Mouse (Mus musculus): Measurements from ENCODE around the gene Hivep3. TPM values are rescaled to one million over a fixed set of nuclear protein-coding genes. Genes with fewer than 3 reads are reported as not detected.

Hivep3 gene
- total and polyA plus RNA-seq, 2 experiments, result 0.95 to 1.5 TPM

DNA sequence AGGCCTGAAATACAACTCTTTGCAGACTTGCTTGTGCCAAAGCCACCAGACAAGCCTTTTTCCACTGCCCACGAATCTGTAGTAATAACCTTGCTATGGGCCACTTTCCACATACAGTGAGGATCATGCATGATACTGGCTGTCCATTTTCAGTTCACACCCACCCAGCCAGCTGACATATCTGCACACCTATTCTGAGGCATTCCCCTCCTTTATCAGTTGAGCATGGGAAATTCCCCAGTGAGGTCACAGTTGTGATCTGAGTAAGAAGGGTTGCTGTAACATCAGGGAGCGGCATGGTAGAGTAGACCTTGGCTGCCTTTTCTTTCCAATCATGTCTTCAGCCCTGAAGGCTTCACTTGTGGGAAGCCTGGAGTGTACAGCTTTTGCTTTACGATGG, 51.4 kb downstream of the Hivep3 start:
- Histone ChIP-seq H3K79me2 (ENCODE audit: control insufficient read depth, insufficient read depth, low read length) (no peaks in the 10 kb centered on the region), H3K9ac (ENCODE audit: low read depth, low read length) (no peak overlapping the region), H3K36me3 (ENCODE audit: control insufficient read depth, insufficient read depth, low read length) (no peaks in the 10 kb centered on the region), H3K27ac (replicated peaks; ENCODE audit: insufficient read depth, low read depth, low read length) (no peak overlapping the region), H3K4me1 (ENCODE audit: control insufficient read depth, insufficient read depth, low read length) (no peaks in the 10 kb centered on the region), H3K4me3 (ENCODE audit: insufficient read depth, low read depth, low read length) (no peak overlapping the region), H3K27me3 (ENCODE audit: control insufficient read depth, insufficient read depth, low read length) (no peaks in the 10 kb centered on the region)
- TF ChIP-seq CTCF (IDR thresholded peaks at IDR 0.05; ENCODE audit: low read depth, low read length), result no peak
- TF ChIP-seq POLR2A (IDR thresholded peaks at IDR 0.05; ENCODE audit: extremely low read depth, insufficient read depth, low read length), result no peak
- 86% methylated on average over 3 of the region's 3 CpGs for WGBS
- no peak for DNase-seq (ENCODE audit: extremely low read depth, low read depth, low spot score)

DNA sequence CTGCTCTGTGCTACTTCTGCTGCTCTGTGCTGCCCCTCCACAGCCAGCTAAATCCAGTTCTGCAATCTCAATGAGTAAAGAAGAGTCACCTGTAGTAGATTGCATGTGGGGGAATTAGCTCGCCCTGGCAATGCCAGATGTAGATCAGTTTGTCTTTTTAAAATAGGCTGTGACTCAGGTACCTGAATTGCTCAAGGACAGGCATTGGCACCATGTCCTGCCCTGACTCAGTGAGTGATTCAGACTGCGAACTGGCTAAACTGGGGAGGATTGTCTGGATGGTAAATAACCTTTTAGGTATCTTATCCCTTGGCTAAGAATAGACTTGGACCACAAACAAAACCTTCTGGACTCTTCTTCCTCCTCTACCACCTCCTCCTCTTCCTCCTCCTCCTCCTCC, 52.7 kb downstream of the Hivep3 start:
- no peaks in the 10 kb centered on the region for H3K27me3 ChIP-seq (ENCODE audit: control insufficient read depth, insufficient read depth, low read length)
- TF ChIP-seq POLR2A (IDR thresholded peaks at IDR 0.05; ENCODE audit: extremely low read depth, insufficient read depth, low read length) (no peak), CTCF (IDR thresholded peaks at IDR 0.05; ENCODE audit: low read depth, low read length) (no peak)
- no peaks in the 10 kb centered on the region for H3K79me2 ChIP-seq (ENCODE audit: control insufficient read depth, insufficient read depth, low read length)
- no peaks in the 10 kb centered on the region for H3K36me3 ChIP-seq (ENCODE audit: control insufficient read depth, insufficient read depth, low read length)
- no peak overlapping the region for H3K27ac ChIP-seq (replicated peaks; ENCODE audit: insufficient read depth, low read depth, low read length)
- no peak for DNase-seq (ENCODE audit: extremely low read depth, low read depth, low spot score)
- no peaks in the 10 kb centered on the region for H3K4me1 ChIP-seq (ENCODE audit: control insufficient read depth, insufficient read depth, low read length)
- H3K4me3 ChIP-seq (ENCODE audit: insufficient read depth, low read depth, low read length), result no peak overlapping the region
- no peak overlapping the region for H3K9ac ChIP-seq (ENCODE audit: low read depth, low read length)
- WGBS, result 81% methylated on average over 2 of the region's 2 CpGs

- H3K36me3 ChIP-seq (ENCODE audit: control insufficient read depth, insufficient read depth, low read length), result no peaks in the 10 kb centered on the region
- TF ChIP-seq POLR2A (IDR thresholded peaks at IDR 0.05; ENCODE audit: extremely low read depth, insufficient read depth, low read length), result no peak
- no peak for TF ChIP-seq CTCF (IDR thresholded peaks at IDR 0.05; ENCODE audit: low read depth, low read length)
- no peaks in the 10 kb centered on the region for H3K27me3 ChIP-seq (ENCODE audit: control insufficient read depth, insufficient read depth, low read length)
- no peaks in the 10 kb centered on the region for H3K4me1 ChIP-seq (ENCODE audit: control insufficient read depth, insufficient read depth, low read length)
- no peak overlapping the region for H3K9ac ChIP-seq (ENCODE audit: low read depth, low read length)
- WGBS, result 80% methylated on average over 1 of the region's 2 CpGs
- DNase-seq (ENCODE audit: extremely low read depth, low read depth, low spot score), result no peak
- no peak overlapping the region for H3K27ac ChIP-seq (replicated peaks; ENCODE audit: insufficient read depth, low read depth, low read length)
- H3K4me3 ChIP-seq (ENCODE audit: insufficient read depth, low read depth, low read length), result no peak overlapping the region
- no peaks in the 10 kb centered on the region for H3K79me2 ChIP-seq (ENCODE audit: control insufficient read depth, insufficient read depth, low read length)
These were observed 53.1 kb downstream of the Hivep3 start for GRCm38 (mm10) chr4:119786721-119787120.

DNA sequence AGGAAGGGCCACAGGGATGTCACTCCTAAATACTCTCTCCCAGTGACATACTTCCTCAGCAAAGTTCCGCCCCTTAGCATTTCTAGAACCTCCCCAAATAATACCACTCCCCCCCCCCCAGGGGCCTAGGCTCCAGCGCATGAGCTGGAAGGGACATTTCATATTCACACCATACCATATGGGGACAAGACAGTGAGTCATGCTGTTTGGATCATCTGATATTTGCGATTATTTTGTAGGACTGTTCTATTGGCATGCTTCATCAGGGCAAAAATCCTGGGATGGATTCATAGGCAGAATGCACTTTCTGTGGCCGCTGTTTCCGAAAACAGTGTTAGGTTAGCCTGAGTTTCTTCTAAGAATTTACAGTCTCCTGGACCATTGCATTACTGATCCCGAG, 55.2 kb downstream of the Hivep3 start:
- Histone ChIP-seq H3K27ac (replicated peaks; ENCODE audit: insufficient read depth, low read depth, low read length) (no peak overlapping the region), H3K4me3 (ENCODE audit: insufficient read depth, low read depth, low read length) (no peak overlapping the region), H3K27me3 (ENCODE audit: control insufficient read depth, insufficient read depth, low read length) (no peaks in the 10 kb centered on the region), H3K4me1 (ENCODE audit: control insufficient read depth, insufficient read depth, low read length) (no peaks in the 10 kb centered on the region), H3K9ac (ENCODE audit: low read depth, low read length) (no peak overlapping the region), H3K36me3 (ENCODE audit: control insufficient read depth, insufficient read depth, low read length) (no peaks in the 10 kb centered on the region), H3K79me2 (ENCODE audit: control insufficient read depth, insufficient read depth, low read length) (no peaks in the 10 kb centered on the region)
- WGBS, result 94% methylated on average over 6 of the region's 6 CpGs
- DNase-seq (ENCODE audit: extremely low read depth, low read depth, low spot score), result no peak
- TF ChIP-seq CTCF (IDR thresholded peaks at IDR 0.05; ENCODE audit: low read depth, low read length) (no peak), POLR2A (IDR thresholded peaks at IDR 0.05; ENCODE audit: extremely low read depth, insufficient read depth, low read length) (no peak)

DNA sequence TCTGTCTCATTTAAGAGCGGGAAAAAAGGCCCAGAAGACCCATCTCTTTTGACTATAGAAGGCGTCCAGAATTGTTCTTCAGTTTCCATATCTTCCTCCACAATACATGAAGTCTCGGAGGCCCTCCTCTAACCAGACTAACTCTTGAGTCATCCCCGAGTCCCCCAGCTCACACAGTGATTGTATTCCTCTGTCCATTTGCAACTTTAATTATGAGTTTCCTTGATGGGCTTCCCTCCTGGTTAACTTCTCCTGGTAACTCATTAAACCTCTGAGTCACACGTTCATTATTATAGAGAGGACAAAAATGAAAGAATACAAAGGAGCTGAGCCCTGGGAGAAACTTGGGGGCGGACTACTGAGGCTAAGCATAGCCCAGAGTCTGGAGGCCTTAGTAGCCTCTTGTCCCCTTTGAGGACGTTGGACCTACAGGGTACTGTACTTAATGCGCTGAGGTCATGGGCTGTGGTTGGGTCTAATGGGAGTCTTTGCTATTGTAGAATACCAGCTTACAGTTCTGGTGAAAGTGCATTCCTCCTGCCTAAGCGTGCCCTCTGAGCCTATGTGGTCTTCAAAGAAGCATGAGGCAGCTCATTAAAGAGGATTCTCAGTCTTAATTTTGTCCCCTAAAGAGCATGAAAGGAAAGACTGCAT, 56.0 kb downstream of the Hivep3 start:
- no peak overlapping the region for H3K9ac ChIP-seq (ENCODE audit: low read depth, low read length)
- H3K79me2 ChIP-seq (ENCODE audit: control insufficient read depth, insufficient read depth, low read length), result no peaks in the 10 kb centered on the region
- no peak for DNase-seq (ENCODE audit: extremely low read depth, low read depth, low spot score)
- H3K27me3 ChIP-seq (ENCODE audit: control insufficient read depth, insufficient read depth, low read length), result no peaks in the 10 kb centered on the region
- no peak overlapping the region for H3K27ac ChIP-seq (replicated peaks; ENCODE audit: insufficient read depth, low read depth, low read length)
- TF ChIP-seq POLR2A (IDR thresholded peaks at IDR 0.05; ENCODE audit: extremely low read depth, insufficient read depth, low read length) (no peak), CTCF (IDR thresholded peaks at IDR 0.05; ENCODE audit: low read depth, low read length) (no peak)
- 89% methylated on average over 9 of the region's 9 CpGs for WGBS
- no peaks in the 10 kb centered on the region for H3K4me1 ChIP-seq (ENCODE audit: control insufficient read depth, insufficient read depth, low read length)
- H3K4me3 ChIP-seq (ENCODE audit: insufficient read depth, low read depth, low read length), result no peak overlapping the region
- no peaks in the 10 kb centered on the region for H3K36me3 ChIP-seq (ENCODE audit: control insufficient read depth, insufficient read depth, low read length)

DNA sequence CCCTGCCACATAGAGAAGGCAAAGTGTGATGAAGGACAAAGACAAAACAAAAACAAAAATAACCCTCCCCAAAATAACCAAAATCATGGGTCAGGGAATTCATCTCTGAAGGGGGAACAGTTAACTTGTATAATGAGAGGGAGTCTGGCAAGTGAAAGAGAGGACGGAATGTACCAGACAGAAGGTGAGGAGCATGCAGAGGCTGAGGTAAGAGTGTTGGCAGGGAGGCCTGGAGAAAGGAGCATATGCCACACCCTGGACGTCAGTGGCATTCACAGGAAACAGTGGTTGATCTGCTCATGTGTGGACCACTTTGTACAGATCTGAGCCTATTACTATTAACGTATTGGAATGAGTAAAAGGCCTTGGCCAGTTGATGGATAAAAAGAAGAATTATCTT, 65.3 kb downstream of the Hivep3 start:
- WGBS, result 68% methylated on average over 3 of the region's 3 CpGs
- no peaks in the 10 kb centered on the region for H3K27me3 ChIP-seq (ENCODE audit: control insufficient read depth, insufficient read depth, low read length)
- H3K4me1 ChIP-seq (ENCODE audit: control insufficient read depth, insufficient read depth, low read length), result no peaks in the 10 kb centered on the region
- DNase-seq (ENCODE audit: extremely low read depth, low read depth, low spot score), result no peak
- no peaks in the 10 kb centered on the region for H3K36me3 ChIP-seq (ENCODE audit: control insufficient read depth, insufficient read depth, low read length)
- no peak overlapping the region for H3K9ac ChIP-seq (ENCODE audit: low read depth, low read length)
- TF ChIP-seq CTCF (IDR thresholded peaks at IDR 0.05; ENCODE audit: low read depth, low read length) (no peak), POLR2A (IDR thresholded peaks at IDR 0.05; ENCODE audit: extremely low read depth, insufficient read depth, low read length) (no peak)
- H3K4me3 ChIP-seq (ENCODE audit: insufficient read depth, low read depth, low read length), result no peak overlapping the region
- H3K79me2 ChIP-seq (ENCODE audit: control insufficient read depth, insufficient read depth, low read length), result no peaks in the 10 kb centered on the region
- no peak overlapping the region for H3K27ac ChIP-seq (replicated peaks; ENCODE audit: insufficient read depth, low read depth, low read length)
